Mouse (Mus musculus): ENCODE measurements around the gene Dab1.

Gene Dab1

GRCm38 (mm10) chr4:103974536-103974935 lies 355.4 kb downstream of the Dab1 start:
- no peak for DNase-seq (ENCODE audit: low spot score in 2 of 2)

GRCm38 (mm10) chr4:103974946-103975345 lies 355.8 kb downstream of the Dab1 start:
- DNase-seq (ENCODE audit: low spot score in 2 of 2) = no peak

GRCm38 (mm10) chr4:103993884-103994283 lies 374.7 kb downstream of the Dab1 start:
- no peak for DNase-seq (ENCODE audit: low spot score in 2 of 2)

- DNase-seq (ENCODE audit: low spot score in 2 of 2) = no peak
Measured at GRCm38 (mm10) chr4:103994406-103994805, 375.2 kb downstream of the Dab1 start.

DNA sequence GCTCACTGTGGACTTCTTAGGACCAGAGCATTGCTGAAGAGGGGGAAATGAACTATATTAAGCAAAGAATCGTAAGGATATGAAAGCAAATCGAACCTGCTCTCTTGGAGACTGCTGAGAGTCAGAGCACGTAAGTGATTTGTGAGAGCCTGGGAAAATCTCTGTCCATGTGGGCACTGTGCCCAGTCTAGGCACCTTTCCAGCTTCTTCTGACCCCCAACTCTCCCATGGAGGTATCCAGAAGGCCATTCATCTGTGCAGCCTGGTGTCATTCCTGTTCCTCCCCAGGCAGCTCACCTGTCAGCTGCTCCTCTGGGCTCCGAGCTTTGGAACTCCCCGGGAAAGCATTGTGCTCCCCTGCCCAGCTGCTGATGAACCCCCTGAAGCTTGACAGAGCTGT lies 389.2 kb downstream of the Dab1 start:
- DNase-seq (ENCODE audit: low spot score in 2 of 2) = no peak

GRCm38 (mm10) chr4:104011683-104012082 lies 392.5 kb downstream of the Dab1 start:
- no peak for DNase-seq (ENCODE audit: low spot score in 2 of 2)

DNA sequence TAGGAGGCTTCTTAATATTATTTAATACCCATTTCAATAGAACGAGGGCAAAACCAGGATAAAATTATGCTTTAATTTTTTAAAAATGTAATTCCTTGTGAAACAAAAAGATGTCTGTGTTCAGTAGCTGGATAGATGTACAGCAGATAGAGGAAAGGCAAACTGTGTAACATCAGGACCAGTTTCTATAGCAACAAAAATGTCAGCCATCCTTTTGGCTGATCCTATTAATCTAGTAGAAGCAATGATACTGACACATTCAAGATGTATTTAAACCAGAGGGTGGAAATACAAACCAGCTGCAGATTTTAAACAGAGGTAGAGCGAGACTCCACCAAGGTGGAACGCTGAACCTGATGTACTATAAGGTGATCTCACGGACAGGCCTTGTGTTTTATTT lies 393.0 kb downstream of the Dab1 start:
- DNase-seq (ENCODE audit: low spot score in 2 of 2) = no peak

GRCm38 (mm10) chr4:104025117-104025694 lies 406.0 kb downstream of the Dab1 start:
- DNase-seq (ENCODE audit: low spot score in 2 of 2) = no peak

DNA sequence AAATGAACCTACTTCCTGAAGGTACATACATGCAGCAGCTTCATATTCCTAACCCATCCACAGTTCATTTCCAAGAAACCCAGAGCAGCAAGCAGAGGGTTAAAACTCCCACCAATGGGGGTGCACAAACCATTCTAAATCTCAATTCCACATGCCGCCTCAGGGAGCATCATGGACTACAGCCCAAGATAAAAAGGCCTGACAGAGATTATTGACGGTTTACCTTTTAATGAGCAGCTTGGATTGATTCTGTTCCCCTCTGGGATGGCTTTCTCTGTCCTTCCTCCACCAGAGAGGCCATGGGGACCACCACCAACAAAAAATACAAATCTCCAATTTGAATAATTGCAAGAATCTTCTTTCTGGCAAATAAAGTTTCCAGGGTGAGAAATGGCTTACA lies 407.7 kb downstream of the Dab1 start:
- no peak for DNase-seq (ENCODE audit: low spot score in 2 of 2)

DNA sequence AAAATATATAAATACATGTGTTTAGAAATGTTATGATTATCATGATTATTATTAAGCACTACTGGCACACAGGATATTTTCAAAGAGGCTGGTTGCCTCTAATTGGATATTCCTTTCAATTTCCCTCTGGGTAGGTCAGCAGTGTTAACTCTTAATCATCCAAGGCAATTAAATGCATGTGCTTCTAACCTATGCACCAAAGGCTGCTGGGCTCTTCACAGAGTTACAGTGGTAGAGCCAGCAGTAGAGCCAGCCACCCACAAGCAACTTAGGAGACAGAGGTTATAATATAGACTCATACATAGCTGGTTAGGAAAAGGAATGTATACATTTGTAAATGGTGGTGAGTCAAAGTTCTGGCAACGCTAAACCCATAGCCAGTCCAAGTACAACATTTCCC lies 408.1 kb downstream of the Dab1 start:
- no peak for DNase-seq (ENCODE audit: low spot score in 2 of 2)

DNA sequence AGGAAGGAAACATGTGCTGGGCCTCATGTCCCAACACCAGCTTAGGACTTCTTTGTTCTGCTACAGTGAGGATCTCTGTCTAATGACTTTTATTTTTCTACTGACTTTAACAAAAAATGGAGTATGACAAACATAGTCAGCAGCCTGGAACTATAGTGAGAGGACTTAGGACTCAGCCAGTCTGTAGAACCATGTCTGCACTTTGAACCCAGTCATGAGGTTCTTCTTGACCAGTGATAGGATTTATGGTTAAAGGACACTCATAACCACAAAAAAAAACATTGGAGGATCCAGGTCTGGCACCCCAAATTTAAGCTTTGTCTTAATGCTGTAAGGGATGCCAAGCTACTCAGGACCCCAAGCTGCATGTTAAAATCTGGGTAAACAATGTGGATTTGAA lies 416.9 kb downstream of the Dab1 start:
- DNase-seq (ENCODE audit: low spot score in 2 of 2) = no peak

- DNase-seq (ENCODE audit: low spot score in 2 of 2) = no peak
Measured at GRCm38 (mm10) chr4:104039588-104039987, 420.4 kb downstream of the Dab1 start.

DNA sequence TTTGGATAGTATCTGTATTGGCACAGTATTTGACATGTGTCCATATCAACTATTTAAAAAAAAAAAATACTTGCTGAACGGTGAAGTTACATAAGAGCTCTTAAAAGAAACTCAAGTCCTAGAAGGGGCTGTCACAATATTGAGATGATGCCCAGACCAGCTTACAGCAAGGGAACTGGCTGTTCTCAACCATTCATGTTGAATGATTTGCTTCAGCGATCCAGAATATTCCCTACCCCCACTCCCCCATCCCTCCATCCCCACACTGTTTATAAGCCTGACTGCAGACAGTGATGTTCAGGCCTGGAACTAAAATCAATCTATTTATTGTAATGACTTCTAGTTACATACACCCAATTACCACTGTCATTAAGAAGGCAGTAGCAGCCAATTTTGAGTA lies 424.3 kb downstream of the Dab1 start:
- DNase-seq (ENCODE audit: low spot score in 2 of 2) = peak in 1 of 2 experiments; percentile 10

GRCm38 (mm10) chr4:104044634-104045033 lies 425.5 kb downstream of the Dab1 start:
- DNase-seq (ENCODE audit: low spot score in 2 of 2) = no peak

GRCm38 (mm10) chr4:104047966-104048804 lies 429.0 kb downstream of the Dab1 start:
- DNase-seq (ENCODE audit: low spot score in 2 of 2) = no peak

- DNase-seq (ENCODE audit: low spot score in 2 of 2) = no peak
Measured at GRCm38 (mm10) chr4:104057116-104057515, 438.0 kb downstream of the Dab1 start.

- no peak for DNase-seq (ENCODE audit: low spot score in 2 of 2)
Measured at GRCm38 (mm10) chr4:104059569-104059968, 440.4 kb downstream of the Dab1 start.

GRCm38 (mm10) chr4:104062356-104062755 lies 443.2 kb downstream of the Dab1 start:
- DNase-seq (ENCODE audit: low spot score in 2 of 2) = no peak

DNA sequence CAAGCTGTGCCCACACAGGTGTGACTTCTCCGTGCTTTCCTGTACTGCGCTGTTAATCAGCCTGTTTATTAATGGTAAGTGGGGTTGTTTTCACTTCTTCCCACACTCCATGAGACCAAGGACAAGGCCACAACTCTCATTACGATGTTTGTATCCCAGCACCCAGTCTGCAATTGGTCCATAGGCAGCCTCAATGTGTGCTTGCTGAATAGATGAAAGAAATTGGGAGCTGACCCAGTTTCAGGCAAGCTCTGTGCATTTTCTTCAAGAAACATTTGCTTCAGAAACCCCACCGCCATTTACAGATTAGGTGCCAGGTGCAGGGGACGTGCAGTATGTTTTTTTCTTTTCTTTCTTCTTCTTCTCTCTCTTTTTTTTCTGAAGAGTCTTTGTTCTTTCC lies 447.7 kb downstream of the Dab1 start:
- DNase-seq (ENCODE audit: low spot score in 2 of 2) = no peak

DNA sequence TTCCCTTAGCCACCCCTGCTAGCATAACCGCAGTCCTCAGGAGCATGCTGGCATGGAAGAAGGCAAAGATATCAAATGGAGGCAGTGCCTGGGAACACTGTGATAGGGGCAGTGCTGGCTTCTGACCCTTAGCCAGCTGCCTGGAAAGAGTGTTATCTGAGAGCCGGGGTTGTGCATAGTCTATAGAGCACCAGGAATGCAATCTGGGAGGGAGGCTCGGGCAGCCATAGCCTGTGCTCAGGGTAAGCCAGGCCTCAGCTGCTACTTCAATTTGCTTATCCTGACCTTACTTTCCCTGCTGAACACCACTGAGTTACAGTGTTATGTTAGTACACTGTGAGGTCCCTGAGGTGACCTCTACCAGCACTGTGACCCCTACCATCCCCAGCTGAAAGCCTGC lies 448.6 kb downstream of the Dab1 start:
- DNase-seq (ENCODE audit: low spot score in 2 of 2) = no peak

- no peak for DNase-seq (ENCODE audit: low spot score in 2 of 2)
Measured at GRCm38 (mm10) chr4:104071296-104071695, 452.1 kb downstream of the Dab1 start.

DNA sequence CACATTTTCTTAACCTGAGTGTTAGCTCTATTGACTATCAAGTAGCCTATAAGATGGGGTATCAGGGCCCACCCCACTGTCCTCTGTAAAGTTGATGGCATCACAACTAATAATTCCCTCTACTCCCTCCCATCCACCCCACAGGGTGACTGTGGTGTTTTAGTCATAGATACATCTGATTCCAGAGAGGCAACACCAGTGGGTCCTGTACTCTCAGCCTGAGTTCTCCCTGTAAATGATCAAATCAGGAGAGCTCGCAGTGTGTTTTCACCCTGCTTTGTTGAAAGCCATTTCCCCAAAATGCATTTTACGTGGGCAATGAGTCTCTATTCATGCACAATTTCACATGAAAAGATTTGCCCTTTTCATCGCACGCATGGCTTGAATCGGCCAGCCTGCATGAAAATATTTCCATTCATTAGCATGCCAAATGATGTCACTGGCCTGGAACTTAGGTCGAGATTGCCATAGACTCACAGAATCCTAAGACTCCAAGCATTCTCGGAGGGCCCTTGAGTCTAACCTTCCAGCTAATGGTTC lies 454.8 kb downstream of the Dab1 start:
- DNase-seq (ENCODE audit: low spot score in 2 of 2) = no peak

- DNase-seq (ENCODE audit: low spot score in 2 of 2) = no peak
Measured at GRCm38 (mm10) chr4:104077771-104078170, 458.6 kb downstream of the Dab1 start.

Data from frontal cortex, postnatal 10 days (tissue).